Mouse (Mus musculus): ENCODE results near the gene Uck1.

Gene Uck1

DNA sequence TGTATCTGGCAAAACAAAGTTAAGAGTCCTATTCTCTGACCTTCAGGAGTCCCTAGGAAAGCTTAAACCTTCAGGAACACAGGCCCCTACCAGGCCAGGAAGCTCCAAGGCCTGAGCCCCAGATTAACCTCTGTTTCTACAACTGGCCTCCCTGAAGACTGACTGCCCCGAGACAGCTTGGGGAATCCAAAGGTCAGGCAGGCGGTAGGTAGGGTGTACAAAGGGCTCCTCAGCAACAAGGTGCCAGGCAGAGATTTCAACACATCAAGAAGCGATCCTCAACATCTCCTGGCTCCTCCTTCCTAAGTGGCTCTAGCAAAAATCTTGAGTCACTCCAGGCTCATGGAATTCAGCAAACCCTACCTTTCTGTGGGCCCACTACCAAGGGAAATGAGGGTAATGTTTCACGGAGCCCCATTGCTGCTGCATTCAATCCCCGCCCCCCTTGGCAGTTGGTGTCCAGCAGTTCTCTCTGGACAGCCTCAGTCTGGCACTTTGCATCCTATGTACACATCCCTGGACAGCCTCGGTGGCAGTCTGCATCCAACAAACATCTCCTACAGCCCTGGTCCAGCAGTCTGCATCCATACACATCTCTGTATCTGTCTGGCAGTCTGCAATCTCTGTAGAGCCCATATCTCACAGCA, 949 bp downstream of the Uck1 start:
- DNase-seq (ENCODE audit: low read depth, low spot score): no peak

GRCm38 (mm10) chr2:32256273-32256672, 3.7 kb downstream of the Uck1 start:
- DNase-seq (ENCODE audit: low read depth, low spot score): no peak

DNA sequence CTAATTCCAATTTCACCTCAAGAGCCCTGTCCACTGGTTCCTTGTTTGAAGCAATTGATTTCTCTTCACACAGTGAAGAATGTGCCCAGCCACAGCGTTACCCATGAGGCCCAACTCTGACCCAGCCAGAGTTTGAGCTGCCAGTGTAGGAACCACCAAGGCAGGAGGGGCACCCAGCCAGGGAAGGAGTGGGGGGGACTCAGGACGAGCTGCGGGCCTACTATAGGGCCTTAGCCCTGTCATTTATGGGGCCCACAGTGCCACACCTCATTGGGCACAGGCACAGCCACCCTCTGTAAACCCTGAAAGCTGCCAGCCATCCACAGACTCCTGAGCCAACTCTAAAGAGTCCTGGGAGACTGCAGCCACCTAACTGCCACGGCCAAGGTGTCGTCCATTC, 5.4 kb downstream of the Uck1 start:
- DNase-seq (ENCODE audit: low read depth, low spot score): no peak

DNA sequence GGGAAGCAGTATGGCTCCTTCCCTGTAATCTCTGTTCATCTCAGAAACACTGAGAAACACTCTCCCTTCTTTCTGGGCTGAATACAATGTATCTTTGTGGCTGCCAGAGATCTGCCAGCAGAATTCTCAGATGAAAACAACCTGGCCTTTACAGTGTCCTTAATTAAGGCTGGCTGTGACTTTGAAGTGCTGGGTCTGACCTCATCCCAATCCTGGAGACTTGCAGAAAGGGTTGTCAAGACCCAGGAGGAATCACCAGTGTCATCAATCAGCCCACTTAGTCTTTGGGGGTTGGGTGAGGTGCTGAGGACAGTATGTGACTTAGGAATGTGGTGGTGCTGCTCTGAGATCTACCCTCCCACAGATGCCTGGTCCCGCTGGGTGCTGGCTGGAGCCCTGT, 6.6 kb downstream of the Uck1 start:
- no peak for DNase-seq (ENCODE audit: low read depth, low spot score)

- DNase-seq (ENCODE audit: low read depth, low spot score): no peak
Observed at GRCm38 (mm10) chr2:32252658-32253057, 7.3 kb downstream of the Uck1 start.

DNA sequence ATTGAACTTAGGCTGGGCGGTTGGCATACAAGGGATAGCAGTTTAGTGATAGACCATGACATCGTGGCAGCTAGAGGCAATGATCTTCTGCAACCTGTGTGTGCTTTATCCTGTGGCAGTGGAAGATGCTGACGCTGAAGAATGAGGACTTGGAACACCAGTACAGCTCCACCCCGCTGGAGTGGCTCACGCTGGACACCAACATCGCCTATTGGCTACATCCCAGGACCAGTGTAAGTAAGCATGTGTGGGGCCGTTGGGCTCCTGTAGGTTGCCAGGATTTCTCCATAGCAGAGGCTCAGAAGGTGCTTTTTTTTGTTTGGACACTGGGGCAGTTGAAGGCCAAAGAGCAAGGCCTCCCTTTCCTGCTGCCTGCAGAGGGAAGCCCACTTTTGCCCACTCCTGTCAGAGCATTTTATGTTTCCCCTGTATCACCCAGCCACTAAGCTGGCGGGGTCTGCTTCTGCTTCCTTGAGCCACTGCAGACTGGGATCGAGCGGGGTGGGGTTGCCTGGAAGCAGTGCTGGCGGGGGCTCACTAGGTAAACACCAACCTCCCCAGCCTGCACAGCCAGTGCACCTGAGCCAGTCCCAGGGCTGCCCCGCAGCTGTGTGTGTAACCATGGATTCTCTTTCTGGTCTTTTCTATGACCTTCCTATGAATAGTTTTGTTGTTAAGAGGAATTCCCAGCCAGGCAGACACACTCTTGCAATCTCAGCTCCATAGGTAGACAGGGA, 8.0 kb downstream of the Uck1 start:
- DNase-seq (ENCODE audit: low read depth, low spot score): no peak

- DNase-seq (ENCODE audit: low read depth, low spot score): no peak
Observed at GRCm38 (mm10) chr2:32248377-32249361, 11.3 kb downstream of the Uck1 start.

DNA sequence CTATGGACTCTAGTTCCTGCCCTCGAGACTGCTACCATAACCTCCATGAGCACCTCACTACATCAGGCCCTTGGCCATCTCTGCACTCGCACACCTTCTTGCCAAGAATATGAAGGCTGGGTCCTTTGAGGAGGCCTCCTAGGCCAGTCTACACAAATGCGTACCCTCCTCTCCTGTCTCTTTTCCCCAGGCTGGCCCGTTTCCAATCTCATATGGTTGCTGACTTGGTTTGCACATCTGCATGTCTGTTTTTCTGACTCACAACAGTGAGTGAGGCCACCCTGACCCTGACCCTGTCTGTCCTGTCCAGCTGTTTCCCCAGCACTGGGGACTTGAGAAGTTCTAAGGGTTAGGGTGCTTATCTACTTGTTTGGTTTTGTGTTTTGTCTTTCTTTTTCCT, 13.2 kb downstream of the Uck1 start:
- no peak for DNase-seq (ENCODE audit: low read depth, low spot score)

DNA sequence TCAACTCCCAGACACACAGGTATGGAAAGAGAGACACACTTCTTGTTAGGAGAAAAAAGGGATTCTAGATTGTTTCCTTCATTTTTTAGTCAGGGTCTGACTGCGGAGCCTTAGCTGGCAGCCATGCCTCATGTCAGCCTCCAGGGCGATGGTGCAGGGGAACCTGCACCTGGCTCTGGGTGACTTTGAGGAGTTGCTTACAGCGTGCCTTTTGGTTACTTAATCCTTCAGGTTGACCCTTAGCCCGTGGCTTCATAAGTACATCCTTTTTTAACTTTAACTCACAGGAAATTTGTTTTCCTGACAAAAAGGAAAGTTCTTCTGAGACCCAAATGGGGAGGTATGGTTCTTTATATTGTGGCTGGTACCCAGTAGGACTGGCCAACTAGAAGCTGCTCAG, 17.0 kb downstream of the Uck1 start:
- no peak for DNase-seq (ENCODE audit: low read depth, low spot score)

DNA sequence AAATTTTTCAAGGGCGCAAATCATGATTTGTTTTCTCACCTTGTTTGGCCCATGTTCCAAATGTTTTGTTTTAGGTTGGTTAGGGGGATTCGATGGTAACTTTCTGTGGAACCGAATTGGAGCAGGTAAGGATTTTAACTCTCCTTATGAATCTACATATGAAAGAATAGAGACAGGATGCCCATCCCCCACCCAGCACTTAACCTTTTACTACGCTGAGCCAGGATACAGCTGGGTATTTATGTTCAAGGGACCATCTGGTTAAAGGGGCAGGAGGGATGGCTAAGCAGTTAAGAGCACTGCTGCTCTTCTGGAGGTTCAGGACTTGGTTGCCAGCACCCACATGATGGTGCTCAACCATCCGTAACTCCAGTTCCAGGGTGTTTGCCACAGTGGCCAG, 19.4 kb downstream of the Uck1 start:
- DNase-seq (ENCODE audit: low read depth, low spot score): no peak

GRCm38 (mm10) chr2:32238708-32239435, 21.1 kb downstream of the Uck1 start:
- DNase-seq (ENCODE audit: low read depth, low spot score): peak; percentile 51

GRCm38 (mm10) chr2:32237571-32237970, 22.4 kb downstream of the Uck1 start:
- no peak for DNase-seq (ENCODE audit: low read depth, low spot score)

GRCm38 (mm10) chr2:32236760-32237487, 23.0 kb downstream of the Uck1 start:
- peak; percentile 76 for DNase-seq (ENCODE audit: low read depth, low spot score)

DNA sequence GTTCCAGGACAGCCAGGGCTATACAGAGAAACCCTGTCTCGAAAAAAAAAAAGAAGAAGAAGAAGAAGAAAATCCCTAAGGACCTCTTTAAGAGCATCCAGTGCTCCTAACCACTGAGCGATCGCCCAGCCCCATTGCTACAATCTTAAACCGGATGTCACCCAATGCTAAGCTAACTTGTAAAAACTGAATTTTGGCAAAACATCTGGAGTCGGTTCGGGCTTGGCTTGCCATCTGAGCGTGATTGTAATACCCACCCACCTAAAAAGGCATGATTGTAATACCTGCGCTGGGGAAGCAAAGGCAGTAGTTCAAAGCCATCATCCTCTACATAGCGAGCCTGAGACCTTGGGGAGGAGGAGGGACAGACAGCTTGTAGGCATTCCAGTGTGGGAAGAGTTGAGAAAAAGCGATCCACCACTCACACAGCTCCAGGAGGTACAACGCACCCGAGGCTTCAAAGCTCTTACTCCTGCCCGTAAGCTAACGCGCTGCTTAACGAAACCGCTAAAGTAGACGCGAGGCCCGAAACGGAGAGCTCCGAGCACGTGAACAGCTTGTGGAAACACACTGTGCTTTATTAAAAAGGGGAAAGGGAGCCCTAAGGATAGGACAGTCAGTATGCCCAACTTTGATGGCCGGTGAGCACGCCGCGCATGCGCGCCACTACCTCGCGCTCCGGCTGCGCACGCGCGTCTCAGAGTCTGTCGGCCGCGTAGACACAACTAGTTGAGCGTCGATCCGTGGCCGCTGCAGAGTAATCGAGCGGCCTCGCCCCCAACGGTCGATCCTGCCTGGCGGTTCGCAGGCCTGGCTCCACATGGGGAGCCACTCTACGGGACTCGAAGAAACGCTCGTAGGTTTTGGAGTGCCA, 23.8 kb downstream of the Uck1 start, which contains the start of gene Pomt1:
Gene Pomt1 (plus strand): TSS at position 705 of the 874 bp plus-strand sequence.
- DNase-seq (ENCODE audit: low read depth, low spot score): peak; percentile 96

DNA sequence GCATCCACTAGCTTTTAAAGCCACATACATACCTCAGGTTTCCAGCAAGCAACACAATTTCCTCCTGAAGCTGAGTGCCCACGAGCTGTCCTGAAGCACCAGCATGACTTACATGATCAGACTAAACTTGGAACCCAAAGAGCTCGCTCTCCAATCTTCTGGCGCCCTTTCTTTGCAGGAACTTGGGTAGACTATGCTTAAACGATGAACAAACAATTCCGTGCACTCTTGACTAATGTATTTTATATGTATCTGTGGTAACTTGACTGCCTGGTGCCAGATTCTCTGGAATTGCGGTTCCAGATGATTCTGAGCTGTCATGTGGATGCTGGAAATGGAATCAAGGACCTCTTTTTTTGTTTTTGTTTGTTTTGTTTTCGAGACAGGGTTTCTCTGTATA, 24.5 kb downstream of the Uck1 start:
- no peak for DNase-seq (ENCODE audit: low read depth, low spot score)

GRCm38 (mm10) chr2:32222057-32222456, 37.9 kb downstream of the Uck1 start:
- DNase-seq (ENCODE audit: low read depth, low spot score): peak; percentile 79

DNA sequence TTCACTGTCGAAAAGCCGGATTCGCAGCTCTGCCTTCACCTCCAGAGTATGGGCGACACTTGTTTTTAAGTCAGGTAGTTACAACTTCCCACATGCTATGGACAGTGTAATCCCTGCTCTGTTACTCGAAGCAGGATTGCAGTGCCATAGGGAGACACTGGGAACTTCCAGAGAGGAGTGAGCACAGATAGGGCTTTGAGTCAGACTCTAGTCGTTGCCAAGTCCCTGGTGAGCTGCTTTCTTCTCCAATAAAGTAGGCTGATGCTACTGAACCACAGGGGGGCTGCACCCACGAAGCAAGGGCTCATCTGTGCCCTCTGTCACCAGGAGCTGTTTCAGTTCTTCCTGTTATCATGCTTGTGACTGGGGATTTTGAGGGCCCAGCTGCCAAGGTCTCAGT, 38.4 kb downstream of the Uck1 start:
- DNase-seq (ENCODE audit: low read depth, low spot score): peak; percentile 63

DNA sequence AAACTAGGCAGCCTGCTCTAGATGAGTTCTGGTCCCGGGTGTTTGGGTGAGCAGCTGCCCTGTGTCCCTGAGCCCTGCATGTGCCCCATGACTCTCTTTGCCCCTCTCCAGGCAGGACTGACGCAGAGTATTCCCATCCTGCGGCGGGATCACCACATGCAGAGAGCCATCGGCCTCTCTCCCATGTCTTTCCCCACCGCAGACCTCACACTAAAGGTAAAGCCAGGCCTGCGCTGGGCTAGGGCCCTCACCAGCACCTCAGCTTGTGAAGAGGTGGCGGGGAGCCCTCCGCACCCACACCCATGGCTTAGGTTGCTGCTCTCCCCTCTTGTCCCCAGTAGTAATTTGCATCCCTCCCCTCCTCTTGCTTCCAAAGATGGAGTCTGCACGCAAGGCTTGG, 39.0 kb downstream of the Uck1 start:
- DNase-seq (ENCODE audit: low read depth, low spot score): no peak

GRCm38 (mm10) chr2:32220021-32220420, 39.9 kb downstream of the Uck1 start:
- DNase-seq (ENCODE audit: low read depth, low spot score): no peak

GRCm38 (mm10) chr2:32219501-32219900, 40.5 kb downstream of the Uck1 start:
- DNase-seq (ENCODE audit: low read depth, low spot score): no peak

Measured in A20 (cell line).